ENCODE assay signal across 8 mouse cellular contexts in genomic region chr17:45549617-45550181, GRCm38 (mm10). TPM values are rescaled to one million over a fixed set of nuclear protein-coding genes. Genes with fewer than 3 reads are reported as not detected.
DNase-seq lines count a peak whose midpoint lies in the region; ATAC-seq and TF ChIP-seq lines count a peak whose summit lies in the region.

Gene Tmem151b (minus strand): TSS chr17:45549677.

- peak within 1 kb of the TSS; percentile 24 for H3ac ChIP-seq in C2C12 (ENCODE audit: control insufficient read depth, insufficient read length, low read depth)

- peaks cover 3% of the 10 kb centered on the region; the same call in 1 of the 2 replicates for H3K4me1 ChIP-seq in cortical plate, adult 2 months (ENCODE audit: control insufficient read depth, insufficient read depth, low read length)
- H3K4me1 ChIP-seq in hindbrain, embryonic 16.5 days (ENCODE audit: control insufficient read depth, insufficient read depth, low read depth, low read length): peaks cover 31% of the 10 kb centered on the region
- peaks cover 23% of the 10 kb centered on the region for H3K4me1 ChIP-seq in liver, embryonic 13.5 days (replicated peaks)
- H3K4me1 ChIP-seq in stomach, embryonic 14.5 days (ENCODE audit: control insufficient read depth, insufficient read depth, low read length): 0 out of 2 replicates have a peak, but pooled peaks cover 4% of the 10 kb centered on the region

- peak; percentile 27 for ATAC-seq in frontal cortex, adult (ENCODE audit: low TSS enrichment)
- peak; percentile 57 for ATAC-seq in hindbrain, embryonic 16.5 days
- no peak for ATAC-seq in liver, embryonic 13.5 days (ENCODE audit: low read depth)
- no peak for ATAC-seq in stomach, embryonic 14.5 days (ENCODE audit: insufficient number of reproducible peaks, insufficient read depth, low FRiP score, low read depth)

- H3K27ac ChIP-seq in cortical plate, adult 2 months (ENCODE audit: insufficient read depth, low read length): peak within 1 kb of the TSS; percentile 85
- peak within 1 kb of the TSS; percentile 95 for H3K27ac ChIP-seq in hindbrain, embryonic 16.5 days (ENCODE audit: low read depth, low read length)
- no peak within 1 kb of the TSS for H3K27ac ChIP-seq in liver, embryonic 13.5 days
- H3K27ac ChIP-seq in stomach, embryonic 14.5 days (ENCODE audit: low read length): peak within 1 kb of the TSS; percentile 48; the same call in 1 of the 2 replicates

- 1% methylated on average over 11 of the region's 29 CpGs for WGBS in hindbrain, embryonic 16.5 days
- WGBS in liver, embryonic 13.5 days (ENCODE audit: insufficient replicate concordance): 8% methylated on average over 13 of the region's 29 CpGs
- 2% methylated on average over 11 of the region's 29 CpGs for WGBS in stomach, embryonic 14.5 days

- peak within 1 kb of the TSS; percentile 87 for H3K4me2 ChIP-seq in hindbrain, embryonic 16.5 days (ENCODE audit: low read length)
- H3K4me2 ChIP-seq in liver, embryonic 13.5 days: peak within 1 kb of the TSS; percentile 69
- peak within 1 kb of the TSS; percentile 92 for H3K4me2 ChIP-seq in stomach, embryonic 14.5 days (replicated peaks; ENCODE audit: low read depth, low read length)

- H3K79me2 ChIP-seq in C2C12 (ENCODE audit: control insufficient read depth, insufficient read depth): no peaks in the 10 kb centered on the region

- peak within 1 kb of the TSS; percentile 98 for H3K9ac ChIP-seq in hindbrain, embryonic 16.5 days (ENCODE audit: low read depth, low read length)
- H3K9ac ChIP-seq in liver, embryonic 13.5 days: no peak within 1 kb of the TSS
- H3K9ac ChIP-seq in stomach, embryonic 14.5 days (replicated peaks; ENCODE audit: low read depth, low read length): peak within 1 kb of the TSS; percentile 71

- DNase-seq in frontal cortex, postnatal 25 days (ENCODE audit: low spot score in 2 of 2): no peak
- DNase-seq in liver, embryonic 13.5 days: no peak
- no peak for DNase-seq in ovary, postnatal 14 days (ENCODE audit: low spot score)

- no peaks in the 10 kb centered on the region for H3K9me3 ChIP-seq in hindbrain, embryonic 16.5 days (ENCODE audit: control insufficient read depth, low read length)
- H3K9me3 ChIP-seq in liver, embryonic 13.5 days (replicated peaks): no peaks in the 10 kb centered on the region
- no peaks in the 10 kb centered on the region for H3K9me3 ChIP-seq in stomach, embryonic 14.5 days (ENCODE audit: control insufficient read depth, low read depth, low read length)

- H3K36me3 ChIP-seq in C2C12 (ENCODE audit: control insufficient read depth, insufficient read depth): no peaks in the 10 kb centered on the region
- H3K36me3 ChIP-seq in hindbrain, embryonic 16.5 days (ENCODE audit: control insufficient read depth, insufficient read depth, low read length): peaks cover 6% of the 10 kb centered on the region; the same call in 1 of the 2 replicates
- no peaks in the 10 kb centered on the region for H3K36me3 ChIP-seq in liver, embryonic 13.5 days
- H3K36me3 ChIP-seq in stomach, embryonic 14.5 days (ENCODE audit: control insufficient read depth, insufficient read depth, low read length): no peaks in the 10 kb centered on the region

- peaks cover 26% of the 10 kb centered on the region for H3K27me3 ChIP-seq in C2C12 (ENCODE audit: control insufficient read depth, insufficient read depth, insufficient read length)
- peaks cover 5% of the 10 kb centered on the region; the same call in 1 of the 2 replicates for H3K27me3 ChIP-seq in hindbrain, embryonic 16.5 days (replicated peaks; ENCODE audit: control insufficient read depth, insufficient read depth, low read length)
- peaks cover 90% of the 10 kb centered on the region for H3K27me3 ChIP-seq in liver, embryonic 13.5 days
- H3K27me3 ChIP-seq in stomach, embryonic 14.5 days (ENCODE audit: control insufficient read depth, insufficient read depth, low read length): peaks cover 25% of the 10 kb centered on the region

- TF ChIP-seq CTCF in C2C12 (IDR thresholded peaks at IDR 0.05; ENCODE audit: control insufficient read depth, insufficient read depth, insufficient read length): no peak
- TF ChIP-seq CTCF in cortical plate, adult 2 months (IDR thresholded peaks at IDR 0.05; ENCODE audit: extremely low read depth, insufficient read depth, low read length): no peak

- H3K79me3 ChIP-seq in C2C12 (ENCODE audit: low read depth): no peaks in the 10 kb centered on the region

- TF ChIP-seq POLR2A in cortical plate, adult 2 months (IDR thresholded peaks at IDR 0.05; ENCODE audit: extremely low read depth, insufficient read depth, low read length): peak; percentile 76

- no peak within 1 kb of the TSS for H3K4me3 ChIP-seq in C2C12 (ENCODE audit: insufficient read depth, poor library complexity, severe bottlenecking)
- H3K4me3 ChIP-seq in cortical plate, adult 2 months (ENCODE audit: insufficient read depth, low read length): peak within 1 kb of the TSS; percentile 79
- H3K4me3 ChIP-seq in hindbrain, embryonic 16.5 days (ENCODE audit: low read length): peak within 1 kb of the TSS; percentile 85
- peak within 1 kb of the TSS; percentile 54 for H3K4me3 ChIP-seq in liver, embryonic 13.5 days (replicated peaks)
- peak within 1 kb of the TSS; percentile 70 for H3K4me3 ChIP-seq in stomach, embryonic 14.5 days (ENCODE audit: low read depth, low read length)

TF ChIP-seq in C2C12, 6 proteins besides CTCF, POLR2A, EP300 and RAD21:
- TF ChIP-seq FOSL1 (IDR thresholded peaks at IDR 0.05; ENCODE audit: insufficient read depth, low read length, poor library complexity, severe bottlenecking): no peak
- TF ChIP-seq MAX (IDR thresholded peaks at IDR 0.05): no peak
- no peak for TF ChIP-seq MYOD1 (IDR thresholded peaks at IDR 0.05; ENCODE audit: control insufficient read depth, insufficient read length, low read depth)
- no peak for TF ChIP-seq MYOG (IDR thresholded peaks at IDR 0.05; ENCODE audit: control insufficient read depth, extremely low read depth, insufficient read length)
- no peak for TF ChIP-seq USF1 (IDR thresholded peaks at IDR 0.05; ENCODE audit: low read depth)

RNA-seq across cellular contexts. Expression of gene Tmem151b, which starts in this region (rescaled TPM):
- 1.2 TPM for polyA plus RNA-seq in C2C12 (2012; fragmentation: generic; extraction: Trizol)
- polyA plus RNA-seq in cortical plate, adult 2 months (2012; rRNA removed): 85.7 and 94.1 TPM in 2 replicates
- 29.3 and 31.7 TPM in 2 replicates for polyA plus RNA-seq in hindbrain, embryonic 16.5 days (2015; fragmentation: Nextera tagmentation; extraction: Ambion mirVana)
- polyA plus RNA-seq in liver, embryonic 13.5 days (2015; fragmentation: Nextera tagmentation; extraction: Ambion mirVana): 0.14 and 0.17 TPM in 2 replicates
- polyA plus RNA-seq in stomach, embryonic 14.5 days (2014; fragmentation: Nextera tagmentation; extraction: Ambion mirVana): 1.8 and 2.6 TPM in 2 replicates

Comparison
In these comparisons a context has a peak if more than half of its experiments do, and no peak if none do; other contexts are left out.
1. ATAC-seq: peak in frontal cortex, adult (single experiment) and hindbrain, embryonic 16.5 days (single experiment); none in liver, embryonic 13.5 days (single experiment) and stomach, embryonic 14.5 days (single experiment).
2. Peak in every context shown above with its lines, with median percentiles within 50 percentile points of each other: H3K4me2 ChIP-seq.